Mouse (Mus musculus) heart, postnatal 0 days (tissue): ENCODE results near the gene Cyp2d11. TPM values are rescaled to one million over a fixed set of nuclear protein-coding genes. Genes with fewer than 3 reads are reported as not detected.

Experiments
- ATAC-seq: fragments of 200-750 bp; cut with Nextera tagmentation; 2 replicates; pipeline ENCODE4 v1.8.0; 2017; ENCODE audit warnings: low read depth, moderate number of reproducible peaks, moderate library complexity; ENCODE audit not compliant: insufficient read depth
- DNase-seq: peaks from one replicate; pipeline ENCODE4 v3.0.0-alpha.2; 2016; ENCODE audit warnings: low spot score
- H3K27ac ChIP-seq: fragments of 300-500 bp; sonication (generic); 2 replicates; pipeline ENCODE4 v1.5.1; 2014; ENCODE audit warnings: low read depth, mild to moderate bottlenecking
- H3K27me3 ChIP-seq: fragments of 300-500 bp; sonication (generic); 2 replicates; pipeline ENCODE4 v1.6.1; 2014; ENCODE audit warnings: low read length, mixed read lengths; ENCODE audit not compliant: control insufficient read depth, insufficient read depth
- H3K36me3 ChIP-seq: fragments of 300-500 bp; sonication (generic); replicated peaks from 2 replicates; pipeline ENCODE4 v1.6.1; 2014; ENCODE audit warnings: low read length, mixed read lengths; ENCODE audit not compliant: control insufficient read depth, insufficient read depth
- H3K4me1 ChIP-seq: fragments of 300-500 bp; sonication (generic); 2 replicates; pipeline ENCODE4 v1.6.1; 2014; ENCODE audit warnings: antibody characterized with exemption; ENCODE audit not compliant: control insufficient read depth, insufficient read depth
- H3K4me2 ChIP-seq: fragments of 300-500 bp; sonication (generic); 2 replicates; pipeline ENCODE4 v1.6.1; 2014; ENCODE audit warnings: low read depth, mild to moderate bottlenecking, low read length, moderate library complexity
- H3K4me3 ChIP-seq: fragments of 300-500 bp; sonication (generic); 2 replicates; pipeline ENCODE4 v1.5.1; 2014; ENCODE audit warnings: low read depth, low read length
- H3K9ac ChIP-seq: fragments of 300-500 bp; sonication (generic); replicated peaks from 2 replicates; pipeline ENCODE4 v1.6.1; 2014; ENCODE audit warnings: low read depth, low read length, mixed read lengths
- H3K9me3 ChIP-seq: fragments of 300-500 bp; sonication (generic); replicated peaks from 2 replicates; pipeline ENCODE4 v1.6.1; 2016; ENCODE audit warnings: low read length; ENCODE audit not compliant: control insufficient read depth
- CTCF ChIP-seq: IDR thresholded peaks from 2 replicates; pipeline ENCODE4 v1.5.1; 2016; ENCODE audit warnings: antibody characterized with exemption, control low read depth, low read depth
- EP300 ChIP-seq: IDR thresholded peaks from 2 replicates; pipeline ENCODE4 v1.6.1; 2016; ENCODE audit warnings: antibody characterized with exemption, low read depth
- WGBS: fragments of 180-500 bp; shearing (Covaris S2); extraction: QIAGEN DNeasy Blood & Tissue Kit; methylation state at CpG from one replicate; pipeline ENCODE4 v1.1.7; 2014; 5-methylcytosine and 5-hydroxymethylcytosine counted together
- polyA plus RNA-seq: library from polyadenylated mRNA; unstranded; fragments of >200 nt; fragmentation: Nextera tagmentation; extraction: Ambion mirVana; gene quantifications from 2 replicates; pipeline ENCODE4 v1.2.1, GENCODE M21; 2015
- total RNA-seq: library from RNA; depleted of rRNA; stranded (reverse); fragments of >200 nt; gene quantifications from 2 replicates; pipeline ENCODE4 v1.2.3, GENCODE M21; 2014; ENCODE audit warnings: low replicate concordance

The Cyp2d11 gene
- total and polyA plus RNA-seq, 2 experiments from 2014 or later, result not detected

- 19% methylated on average over 14 of the region's 14 CpGs for WGBS
- peak overlapping the region; percentile 91 for H3K4me3 ChIP-seq
- no peak for ATAC-seq
- H3K27ac ChIP-seq, result peak overlapping the region; percentile 96
- peak overlapping the region; percentile 99 for H3K9ac ChIP-seq
- peak overlapping the region; percentile 89 for H3K4me2 ChIP-seq
- no peaks in the 10 kb centered on the region for H3K27me3 ChIP-seq
- no peak for TF ChIP-seq CTCF
- TF ChIP-seq EP300, result no peak
- peaks cover 29% of the 10 kb centered on the region for H3K36me3 ChIP-seq
- no peak for DNase-seq
- H3K9me3 ChIP-seq, result no peaks in the 10 kb centered on the region
- peaks cover 14% of the 10 kb centered on the region for H3K4me1 ChIP-seq
Measured at GRCm38 (mm10) chr15:82353078-82353744, 40.6 kb downstream of the Cyp2d11 start.

DNA sequence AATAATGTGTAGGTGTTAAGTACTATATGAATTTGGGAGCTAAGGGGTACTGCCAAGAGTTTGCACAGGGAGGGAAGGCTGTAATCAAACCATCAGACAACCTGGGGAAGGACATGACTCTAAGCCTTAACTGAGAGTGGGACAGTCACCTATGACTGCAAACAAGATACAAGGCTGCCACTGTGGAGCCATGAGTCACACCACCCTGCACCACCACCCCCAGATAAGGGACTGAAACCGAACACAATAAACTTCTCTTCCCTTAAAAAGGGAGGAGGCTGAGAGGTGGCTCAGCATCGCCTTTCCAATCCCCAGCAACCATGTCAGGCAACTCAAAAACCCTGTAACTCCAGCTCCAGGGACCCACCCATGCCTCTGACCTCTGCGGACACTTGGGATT is 42.3 kb downstream of the Cyp2d11 start:
- TF ChIP-seq EP300 (no peak), CTCF (no peak)
- Histone ChIP-seq H3K9me3 (no peaks in the 10 kb centered on the region), H3K27me3 (no peaks in the 10 kb centered on the region), H3K9ac (no peak overlapping the region), H3K4me1 (peaks cover 22% of the 10 kb centered on the region), H3K36me3 (peaks cover 35% of the 10 kb centered on the region), H3K4me3 (no peak overlapping the region), H3K27ac (peak overlapping the region; percentile 30; the same call in 1 of the 2 replicates), H3K4me2 (0 out of 2 replicates have a peak overlapping the region, but pooled peaks have one; percentile 89)
- 42% methylated on average over 3 of the region's 3 CpGs for WGBS
- ATAC-seq, result no peak
- no peak for DNase-seq

DNA sequence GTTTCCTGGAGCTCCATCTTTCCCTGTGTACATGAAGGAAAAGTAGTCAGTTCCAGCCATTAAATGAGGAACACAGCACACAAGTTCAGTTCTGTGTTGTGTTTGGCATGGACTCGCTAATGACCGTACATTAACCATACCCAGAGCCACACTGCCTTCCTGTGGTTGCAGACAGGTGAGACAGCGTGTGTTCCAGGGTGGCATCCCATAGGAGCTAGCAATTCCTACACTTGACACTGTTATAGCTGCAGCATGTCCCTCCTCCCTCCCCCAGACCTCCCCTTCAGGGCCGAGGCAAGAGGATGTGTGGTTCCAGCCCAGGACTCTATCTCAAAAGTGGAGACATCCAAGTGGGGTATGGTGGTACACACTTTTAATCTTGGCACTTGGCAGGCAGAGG is 43.5 kb downstream of the Cyp2d11 start:
- Histone ChIP-seq H3K4me2 (no peak overlapping the region), H3K27me3 (no peaks in the 10 kb centered on the region), H3K9ac (no peak overlapping the region), H3K9me3 (no peaks in the 10 kb centered on the region), H3K4me1 (peaks cover 22% of the 10 kb centered on the region), H3K27ac (no peak overlapping the region), H3K36me3 (peaks cover 35% of the 10 kb centered on the region), H3K4me3 (no peak overlapping the region)
- DNase-seq (no peak), ATAC-seq (no peak)
- TF ChIP-seq EP300 (no peak), CTCF (no peak)
- 76% methylated on average over 4 of the region's 4 CpGs for WGBS

GRCm38 (mm10) chr15:82348999-82349341 is 44.9 kb downstream of the Cyp2d11 start:
- H3K36me3 ChIP-seq, result peaks cover 35% of the 10 kb centered on the region
- H3K27ac ChIP-seq, result no peak overlapping the region
- no peak overlapping the region for H3K4me3 ChIP-seq
- ATAC-seq (no peak), DNase-seq (no peak)
- H3K9me3 ChIP-seq, result no peaks in the 10 kb centered on the region
- peaks cover 18% of the 10 kb centered on the region for H3K4me1 ChIP-seq
- H3K27me3 ChIP-seq, result no peaks in the 10 kb centered on the region
- H3K4me2 ChIP-seq, result no peak overlapping the region
- 93% methylated on average over 2 of the region's 2 CpGs for WGBS
- TF ChIP-seq CTCF, result no peak
- no peak for TF ChIP-seq EP300
- H3K9ac ChIP-seq, result no peak overlapping the region

DNA sequence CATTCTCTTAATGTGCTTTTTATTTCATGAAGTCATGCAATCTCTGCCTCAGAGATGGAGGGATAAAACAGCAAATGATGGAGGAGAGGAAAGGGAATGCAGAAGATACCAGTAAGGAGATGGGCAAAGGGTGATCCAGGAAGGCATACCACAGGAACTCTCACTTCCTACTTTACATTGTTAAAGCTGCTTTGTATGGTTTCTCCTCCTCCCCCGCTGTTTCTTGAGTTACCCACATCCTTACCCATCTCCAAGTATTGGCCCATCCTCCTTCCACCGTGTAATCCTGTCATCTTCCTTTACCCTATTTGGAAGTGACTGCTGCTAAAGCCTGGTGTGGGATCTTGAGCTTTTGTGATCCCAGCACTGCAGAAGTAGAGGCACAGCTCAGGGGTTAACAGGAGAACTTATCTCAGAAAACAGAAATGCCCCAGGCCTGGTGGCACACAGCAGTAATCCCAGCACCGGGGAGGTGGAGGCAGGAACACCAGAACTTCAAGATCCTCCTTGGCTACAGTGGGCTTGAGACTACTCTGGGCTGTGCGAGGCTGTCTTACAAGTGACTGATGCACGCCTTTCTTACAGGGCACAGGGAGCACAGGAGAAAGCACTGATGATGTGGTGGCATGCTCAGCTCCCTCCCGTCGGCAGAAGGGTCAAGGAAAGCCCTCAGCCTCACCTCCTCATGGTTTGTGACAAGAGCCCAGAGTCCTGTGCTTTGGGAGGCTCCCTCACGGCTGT is 45.4 kb downstream of the Cyp2d11 start:
- no peaks in the 10 kb centered on the region for H3K27me3 ChIP-seq
- H3K4me2 ChIP-seq, result no peak overlapping the region
- ATAC-seq (no peak), DNase-seq (no peak)
- H3K9ac ChIP-seq, result no peak overlapping the region
- 84% methylated on average over 8 of the region's 8 CpGs for WGBS
- TF ChIP-seq EP300 (no peak), CTCF (no peak)
- peaks cover 18% of the 10 kb centered on the region for H3K4me1 ChIP-seq
- peaks cover 35% of the 10 kb centered on the region for H3K36me3 ChIP-seq
- H3K4me3 ChIP-seq, result no peak overlapping the region
- H3K9me3 ChIP-seq, result no peaks in the 10 kb centered on the region
- H3K27ac ChIP-seq, result no peak overlapping the region
